Mouse (Mus musculus) hindbrain, embryonic 15.5 days (tissue): Measurements from ENCODE around the gene Coro2b. TPM values are rescaled to one million over a fixed set of nuclear protein-coding genes. Genes with fewer than 3 reads are reported as not detected.

Experiments
- ATAC-seq: fragments of 200-750 bp; cut with Nextera tagmentation; 2 replicates; pipeline ENCODE4 v1.8.0; 2017; ENCODE audit warnings: low read depth, moderate number of reproducible peaks, moderate TSS enrichment; ENCODE audit not compliant: low FRiP score
- H3K27ac ChIP-seq: fragments of 300-500 bp; sonication (generic); replicated peaks from 2 replicates; pipeline ENCODE4 v1.5.1; 2015; ENCODE audit warnings: mild to moderate bottlenecking, inconsistent platforms
- H3K27me3 ChIP-seq: fragments of 300-500 bp; sonication (generic); 2 replicates; pipeline ENCODE4 v1.6.1; 2015; ENCODE audit warnings: control low read depth, inconsistent platforms
- H3K36me3 ChIP-seq: fragments of 300-500 bp; sonication (generic); 2 replicates; pipeline ENCODE4 v1.6.1; 2015; ENCODE audit warnings: control low read depth, inconsistent platforms
- H3K4me1 ChIP-seq: fragments of 300-500 bp; sonication (generic); replicated peaks from 2 replicates; pipeline ENCODE4 v1.6.1; 2015; ENCODE audit warnings: control low read depth, inconsistent platforms
- H3K4me2 ChIP-seq: fragments of 300-500 bp; sonication (generic); 2 replicates; pipeline ENCODE4 v1.6.1; 2015; ENCODE audit warnings: moderate library complexity, mild to moderate bottlenecking, inconsistent platforms
- H3K4me3 ChIP-seq: fragments of 300-500 bp; sonication (generic); 2 replicates; pipeline ENCODE4 v1.5.1; 2015; ENCODE audit warnings: mild to moderate bottlenecking, inconsistent platforms
- H3K9ac ChIP-seq: fragments of 300-500 bp; sonication (generic); 2 replicates; pipeline ENCODE4 v1.6.1; 2015; ENCODE audit warnings: inconsistent platforms
- H3K9me3 ChIP-seq: fragments of 300-500 bp; sonication (generic); 2 replicates; pipeline ENCODE4 v1.6.1; 2016; ENCODE audit warnings: control low read depth, inconsistent platforms
- WGBS: fragments of 180-500 bp; shearing (Covaris S2); methylation state at CpG from one replicate; pipeline ENCODE4 v1.1.7; 2015; 5-methylcytosine and 5-hydroxymethylcytosine counted together
- polyA plus RNA-seq: library from polyadenylated mRNA; unstranded; fragments of >200 nt; fragmentation: Nextera tagmentation; extraction: Ambion mirVana; gene quantifications from 2 replicates; pipeline ENCODE4 v1.2.1, GENCODE M21; 2015

Coro2b gene
- polyA plus RNA-seq, 1 experiment from 2014 or later: 48.3 TPM

GRCm38 (mm10) chr9:62506467-62507067, 30.3 kb downstream of the Coro2b start:
- Histone ChIP-seq H3K9ac (no peak overlapping the region), H3K9me3 (no peaks in the 10 kb centered on the region), H3K27me3 (no peaks in the 10 kb centered on the region), H3K36me3 (no peaks in the 10 kb centered on the region), H3K4me1 (peaks cover 50% of the 10 kb centered on the region), H3K4me3 (no peak overlapping the region), H3K27ac (peak overlapping the region; percentile 28; the same call in 1 of the 2 replicates), H3K4me2 (no peak overlapping the region)
- 76% methylated on average over 11 of the region's 11 CpGs for WGBS
- ATAC-seq: no peak

- WGBS: 70% methylated on average over 7 of the region's 7 CpGs
- no peaks in the 10 kb centered on the region for H3K27me3 ChIP-seq
- ATAC-seq: no peak
Observed at GRCm38 (mm10) chr9:62504129-62504528, 32.7 kb downstream of the Coro2b start.

GRCm38 (mm10) chr9:62502361-62502760, 34.5 kb downstream of the Coro2b start:
- H3K9me3 ChIP-seq: no peaks in the 10 kb centered on the region
- no peak overlapping the region for H3K27ac ChIP-seq
- 67% methylated on average over 2 of the region's 2 CpGs for WGBS
- no peak overlapping the region for H3K4me3 ChIP-seq
- no peaks in the 10 kb centered on the region for H3K27me3 ChIP-seq
- no peak overlapping the region for H3K9ac ChIP-seq
- ATAC-seq: no peak
- H3K36me3 ChIP-seq: no peaks in the 10 kb centered on the region
- no peak overlapping the region for H3K4me2 ChIP-seq
- peaks cover 25% of the 10 kb centered on the region for H3K4me1 ChIP-seq

More at GRCm38 (mm10) chr9:62504129-62504528, 32.7 kb downstream of the Coro2b start:
- peaks cover 26% of the 10 kb centered on the region for H3K4me1 ChIP-seq
- no peak overlapping the region for H3K4me3 ChIP-seq
- no peak overlapping the region for H3K27ac ChIP-seq
- H3K9ac ChIP-seq: no peak overlapping the region
- H3K36me3 ChIP-seq: no peaks in the 10 kb centered on the region
- no peak overlapping the region for H3K4me2 ChIP-seq
- H3K9me3 ChIP-seq: no peaks in the 10 kb centered on the region

GRCm38 (mm10) chr9:62501566-62501965, 35.3 kb downstream of the Coro2b start:
- no peak overlapping the region for H3K4me3 ChIP-seq
- no peaks in the 10 kb centered on the region for H3K9me3 ChIP-seq
- H3K27me3 ChIP-seq: no peaks in the 10 kb centered on the region
- no peaks in the 10 kb centered on the region for H3K36me3 ChIP-seq
- no peak overlapping the region for H3K9ac ChIP-seq
- H3K4me2 ChIP-seq: no peak overlapping the region
- H3K27ac ChIP-seq: no peak overlapping the region
- 87% methylated on average over 3 of the region's 3 CpGs for WGBS
- peaks cover 28% of the 10 kb centered on the region for H3K4me1 ChIP-seq
- ATAC-seq: no peak

GRCm38 (mm10) chr9:62500007-62500406, 36.8 kb downstream of the Coro2b start:
- ATAC-seq: no peak
- Histone ChIP-seq H3K27ac (no peak overlapping the region), H3K27me3 (no peaks in the 10 kb centered on the region), H3K4me3 (no peak overlapping the region), H3K9me3 (no peaks in the 10 kb centered on the region), H3K4me2 (no peak overlapping the region), H3K36me3 (no peaks in the 10 kb centered on the region), H3K9ac (no peak overlapping the region), H3K4me1 (peaks cover 25% of the 10 kb centered on the region)
- WGBS: 79% methylated on average over 4 of the region's 4 CpGs

GRCm38 (mm10) chr9:62498945-62499344, 37.9 kb downstream of the Coro2b start:
- H3K4me3 ChIP-seq: no peak overlapping the region
- no peaks in the 10 kb centered on the region for H3K36me3 ChIP-seq
- no peak for ATAC-seq
- peaks cover 22% of the 10 kb centered on the region for H3K4me1 ChIP-seq
- H3K4me2 ChIP-seq: no peak overlapping the region
- no peaks in the 10 kb centered on the region for H3K27me3 ChIP-seq
- H3K27ac ChIP-seq: no peak overlapping the region
- H3K9ac ChIP-seq: no peak overlapping the region
- WGBS: 83% methylated on average over 6 of the region's 6 CpGs
- no peaks in the 10 kb centered on the region for H3K9me3 ChIP-seq

- 71% methylated on average over 18 of the region's 18 CpGs for WGBS
- Histone ChIP-seq H3K9me3 (no peaks in the 10 kb centered on the region), H3K9ac (no peak overlapping the region)
Observed at GRCm38 (mm10) chr9:62497135-62498092, 39.4 kb downstream of the Coro2b start.

GRCm38 (mm10) chr9:62492306-62492990, 44.4 kb downstream of the Coro2b start:
- no peak overlapping the region for H3K27ac ChIP-seq
- H3K4me2 ChIP-seq: no peak overlapping the region
- no peaks in the 10 kb centered on the region for H3K27me3 ChIP-seq
- no peaks in the 10 kb centered on the region for H3K9me3 ChIP-seq
- no peak overlapping the region for H3K9ac ChIP-seq
- no peak overlapping the region for H3K4me3 ChIP-seq
- peaks cover 41% of the 10 kb centered on the region for H3K4me1 ChIP-seq
- ATAC-seq: no peak
- WGBS: 63% methylated on average over 6 of the region's 6 CpGs
- no peaks in the 10 kb centered on the region for H3K36me3 ChIP-seq

More at GRCm38 (mm10) chr9:62497135-62498092, 39.4 kb downstream of the Coro2b start:
- Histone ChIP-seq H3K4me3 (no peak overlapping the region), H3K4me1 (peaks cover 28% of the 10 kb centered on the region), H3K27ac (peak overlapping the region; percentile 45), H3K27me3 (no peaks in the 10 kb centered on the region), H3K4me2 (no peak overlapping the region), H3K36me3 (no peaks in the 10 kb centered on the region)
- no peak for ATAC-seq

GRCm38 (mm10) chr9:62491611-62492010, 45.2 kb downstream of the Coro2b start:
- Histone ChIP-seq H3K27me3 (no peaks in the 10 kb centered on the region), H3K9ac (no peak overlapping the region), H3K27ac (no peak overlapping the region), H3K4me1 (peaks cover 36% of the 10 kb centered on the region), H3K9me3 (no peaks in the 10 kb centered on the region), H3K4me3 (no peak overlapping the region), H3K4me2 (no peak overlapping the region), H3K36me3 (no peaks in the 10 kb centered on the region)
- no peak for ATAC-seq
- 72% methylated on average over 5 of the region's 5 CpGs for whole genome bisulfite sequencing

- no peak overlapping the region for H3K27ac ChIP-seq
- no peak overlapping the region for H3K9ac ChIP-seq
- no peaks in the 10 kb centered on the region for H3K9me3 ChIP-seq
- WGBS: 72% methylated on average over 3 of the region's 3 CpGs
- no peak for ATAC-seq
- peaks cover 34% of the 10 kb centered on the region for H3K4me1 ChIP-seq
- no peaks in the 10 kb centered on the region for H3K27me3 ChIP-seq
- no peaks in the 10 kb centered on the region for H3K36me3 ChIP-seq
- no peak overlapping the region for H3K4me3 ChIP-seq
- H3K4me2 ChIP-seq: no peak overlapping the region
Observed at GRCm38 (mm10) chr9:62491104-62491503, 45.7 kb downstream of the Coro2b start.

- Histone ChIP-seq H3K4me3 (no peak overlapping the region), H3K36me3 (no peaks in the 10 kb centered on the region), H3K4me1 (peaks cover 33% of the 10 kb centered on the region), H3K27me3 (no peaks in the 10 kb centered on the region), H3K9me3 (no peaks in the 10 kb centered on the region), H3K27ac (0 out of 2 replicates have a peak overlapping the region, but pooled peaks have one; percentile 17), H3K9ac (no peak overlapping the region), H3K4me2 (no peak overlapping the region)
- 29% methylated on average over 4 of the region's 4 CpGs for WGBS
- 0 out of 2 replicates have a peak, but pooled peaks have one; percentile 48 for ATAC-seq
Observed at GRCm38 (mm10) chr9:62484107-62484506, 52.7 kb downstream of the Coro2b start.

GRCm38 (mm10) chr9:62482788-62483187, 54.1 kb downstream of the Coro2b start:
- no peaks in the 10 kb centered on the region for H3K27me3 ChIP-seq
- no peak overlapping the region for H3K27ac ChIP-seq
- H3K9ac ChIP-seq: no peak overlapping the region
- H3K9me3 ChIP-seq: no peaks in the 10 kb centered on the region
- ATAC-seq: no peak
- H3K4me3 ChIP-seq: no peak overlapping the region
- no peaks in the 10 kb centered on the region for H3K36me3 ChIP-seq
- WGBS: 83% methylated on average over 3 of the region's 3 CpGs
- H3K4me2 ChIP-seq: no peak overlapping the region
- peaks cover 32% of the 10 kb centered on the region for H3K4me1 ChIP-seq
